Mouse (Mus musculus): ENCODE measurements around the gene Mettl7b. TPM values are rescaled to one million over a fixed set of nuclear protein-coding genes. Genes with fewer than 3 reads are reported as not detected.

The Mettl7b gene
- polyA plus RNA-seq, 1 experiment = not detected

DNA sequence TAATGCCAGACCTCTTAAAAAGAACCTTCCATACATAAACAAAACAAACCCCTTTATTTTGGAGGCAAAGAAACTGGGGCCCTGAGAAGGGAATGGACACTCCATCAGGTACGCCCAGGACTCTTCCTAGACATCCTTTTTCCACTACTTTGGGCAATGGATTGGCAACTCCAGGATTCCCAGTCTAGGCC, 38.1 kb downstream of the Mettl7b start, which contains the start of gene Rdh5:
Rdh5 (minus strand) TSS at position 67 of the 191 bp plus-strand sequence.
- peak within 1 kb of the TSS; percentile 85 for H3K4me3 ChIP-seq (ENCODE audit: insufficient read depth, low read depth, low read length)
- 11% methylated on average over 1 of the region's 1 CpGs for WGBS
- TF ChIP-seq POLR2A (IDR thresholded peaks at IDR 0.05; ENCODE audit: insufficient read depth, low read depth, low read length) = no peak
- TF ChIP-seq CTCF (IDR thresholded peaks at IDR 0.05; ENCODE audit: insufficient read depth, low read depth, low read length) = no peak
- H3K27ac ChIP-seq (ENCODE audit: insufficient read depth, low read depth, low read length) = peak within 1 kb of the TSS; percentile 95
- H3K4me1 ChIP-seq (ENCODE audit: control insufficient read depth, insufficient read depth, low read length) = peaks cover 24% of the 10 kb centered on the region

- TF ChIP-seq CTCF (IDR thresholded peaks at IDR 0.05; ENCODE audit: insufficient read depth, low read depth, low read length) = no peak
- TF ChIP-seq POLR2A (IDR thresholded peaks at IDR 0.05; ENCODE audit: insufficient read depth, low read depth, low read length) = no peak
- WGBS = 57% methylated on average over 16 of the region's 16 CpGs
- Histone ChIP-seq H3K27ac (ENCODE audit: insufficient read depth, low read depth, low read length) (0 out of 2 replicates have a peak overlapping the region, but pooled peaks have one; percentile 34), H3K4me1 (ENCODE audit: control insufficient read depth, insufficient read depth, low read length) (peaks cover 24% of the 10 kb centered on the region), H3K4me3 (ENCODE audit: insufficient read depth, low read depth, low read length) (no peak overlapping the region)
These were observed 38.6 kb downstream of the Mettl7b start for GRCm38 (mm10) chr10:128921883-128922821.

DNA sequence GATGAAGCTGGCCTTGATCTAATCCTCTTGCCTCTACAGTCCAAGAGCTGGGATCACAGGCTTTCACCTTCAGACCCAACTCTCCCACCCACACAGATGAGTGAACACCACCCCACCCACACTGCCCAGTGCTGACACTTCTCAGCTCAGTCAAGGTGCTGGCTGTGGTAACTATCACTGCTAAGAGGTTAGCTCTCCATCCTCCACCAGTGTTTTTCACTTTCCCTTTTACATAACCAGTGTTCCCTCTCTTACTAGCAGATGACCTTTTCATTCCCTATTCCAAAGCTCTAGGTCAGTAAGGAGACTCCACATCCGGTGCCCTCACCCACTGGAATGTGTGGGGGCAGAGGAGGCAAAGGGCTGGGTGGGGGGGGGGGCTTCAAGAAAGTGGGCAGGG, 39.5 kb downstream of the Mettl7b start:
- H3K4me1 ChIP-seq (ENCODE audit: control insufficient read depth, insufficient read depth, low read length) = peaks cover 24% of the 10 kb centered on the region
- H3K27ac ChIP-seq (ENCODE audit: insufficient read depth, low read depth, low read length) = no peak overlapping the region
- no peak for TF ChIP-seq POLR2A (IDR thresholded peaks at IDR 0.05; ENCODE audit: insufficient read depth, low read depth, low read length)
- TF ChIP-seq CTCF (IDR thresholded peaks at IDR 0.05; ENCODE audit: insufficient read depth, low read depth, low read length) = no peak
- H3K4me3 ChIP-seq (ENCODE audit: insufficient read depth, low read depth, low read length) = no peak overlapping the region
- WGBS = 50% methylated on average over 1 of the region's 1 CpGs

GRCm38 (mm10) chr10:128920736-128921161, 40.0 kb downstream of the Mettl7b start:
- no peak overlapping the region for H3K27ac ChIP-seq (ENCODE audit: insufficient read depth, low read depth, low read length)
- 67% methylated on average over 3 of the region's 3 CpGs for WGBS
- TF ChIP-seq POLR2A (IDR thresholded peaks at IDR 0.05; ENCODE audit: insufficient read depth, low read depth, low read length) (no peak), CTCF (IDR thresholded peaks at IDR 0.05; ENCODE audit: insufficient read depth, low read depth, low read length) (no peak)
- H3K4me3 ChIP-seq (ENCODE audit: insufficient read depth, low read depth, low read length) = no peak overlapping the region
- H3K4me1 ChIP-seq (ENCODE audit: control insufficient read depth, insufficient read depth, low read length) = peaks cover 24% of the 10 kb centered on the region

- peaks cover 24% of the 10 kb centered on the region for H3K4me1 ChIP-seq (ENCODE audit: control insufficient read depth, insufficient read depth, low read length)
- 78% methylated on average over 7 of the region's 7 CpGs for WGBS
- H3K4me3 ChIP-seq (ENCODE audit: insufficient read depth, low read depth, low read length) = no peak overlapping the region
- no peak for TF ChIP-seq CTCF (IDR thresholded peaks at IDR 0.05; ENCODE audit: insufficient read depth, low read depth, low read length)
- H3K27ac ChIP-seq (ENCODE audit: insufficient read depth, low read depth, low read length) = no peak overlapping the region
These were observed 40.8 kb downstream of the Mettl7b start for GRCm38 (mm10) chr10:128919966-128920365.

DNA sequence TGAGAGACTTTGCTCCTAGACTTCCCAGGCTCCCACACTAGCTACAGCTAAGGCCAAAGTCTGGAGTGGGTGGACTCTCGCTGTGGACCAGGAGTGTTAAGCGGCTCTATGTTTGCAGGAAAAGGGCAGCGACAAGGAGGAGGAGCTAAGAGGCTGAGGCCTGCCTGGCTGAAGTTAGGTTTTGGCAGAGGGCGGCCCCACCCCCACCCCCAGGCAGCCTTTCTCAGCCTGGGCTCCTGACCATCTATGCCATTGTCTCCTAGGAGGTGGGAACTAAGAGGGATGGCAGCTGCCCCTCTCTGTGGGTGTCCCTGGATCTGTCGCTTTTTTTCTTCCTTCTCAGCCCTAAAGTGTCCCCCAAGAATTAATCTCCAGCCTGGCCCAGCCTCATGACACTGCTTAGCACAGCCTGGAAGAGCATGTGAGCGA, 41.6 kb downstream of the Mettl7b start:
- 41% methylated on average over 6 of the region's 6 CpGs for WGBS
- TF ChIP-seq POLR2A (IDR thresholded peaks at IDR 0.05; ENCODE audit: insufficient read depth, low read depth, low read length) (no peak), CTCF (IDR thresholded peaks at IDR 0.05; ENCODE audit: insufficient read depth, low read depth, low read length) (no peak)
- Histone ChIP-seq H3K4me3 (ENCODE audit: insufficient read depth, low read depth, low read length) (no peak overlapping the region), H3K27ac (ENCODE audit: insufficient read depth, low read depth, low read length) (peak overlapping the region; percentile 15; the same call in 1 of the 2 replicates), H3K4me1 (ENCODE audit: control insufficient read depth, insufficient read depth, low read length) (peaks cover 24% of the 10 kb centered on the region)

DNA sequence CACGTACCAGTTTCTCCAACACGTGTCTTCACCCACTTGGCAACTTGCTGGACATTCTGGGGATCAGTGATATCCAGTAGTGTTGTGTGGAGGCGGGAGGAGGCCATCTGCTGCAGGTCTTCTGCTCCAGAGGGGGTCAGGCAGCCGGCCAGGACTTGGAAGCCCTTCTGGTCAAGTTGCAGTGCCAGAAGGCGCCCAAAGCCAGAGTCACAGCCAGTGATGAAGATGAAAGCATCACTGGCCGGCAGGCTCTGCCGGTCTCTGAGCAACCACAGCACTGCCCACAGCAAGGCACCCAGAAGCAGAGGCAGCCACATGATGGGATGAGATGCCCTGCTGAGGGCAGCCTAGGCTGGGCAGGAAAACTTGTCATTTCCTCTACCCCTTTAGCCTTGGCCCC, 42.5 kb downstream of the Mettl7b start:
- TF ChIP-seq CTCF (IDR thresholded peaks at IDR 0.05; ENCODE audit: insufficient read depth, low read depth, low read length) (no peak), POLR2A (IDR thresholded peaks at IDR 0.05; ENCODE audit: insufficient read depth, low read depth, low read length) (no peak)
- WGBS = 43% methylated on average over 7 of the region's 7 CpGs
- Histone ChIP-seq H3K27ac (ENCODE audit: insufficient read depth, low read depth, low read length) (no peak overlapping the region), H3K4me1 (ENCODE audit: control insufficient read depth, insufficient read depth, low read length) (peaks cover 28% of the 10 kb centered on the region), H3K4me3 (ENCODE audit: insufficient read depth, low read depth, low read length) (no peak overlapping the region)

- H3K27ac ChIP-seq (ENCODE audit: insufficient read depth, low read depth, low read length) = no peak overlapping the region
- TF ChIP-seq POLR2A (IDR thresholded peaks at IDR 0.05; ENCODE audit: insufficient read depth, low read depth, low read length) (no peak), CTCF (IDR thresholded peaks at IDR 0.05; ENCODE audit: insufficient read depth, low read depth, low read length) (no peak)
- H3K4me3 ChIP-seq (ENCODE audit: insufficient read depth, low read depth, low read length) = no peak overlapping the region
- H3K4me1 ChIP-seq (ENCODE audit: control insufficient read depth, insufficient read depth, low read length) = peaks cover 29% of the 10 kb centered on the region
- 91% methylated on average over 6 of the region's 6 CpGs for WGBS
These were observed 43.4 kb downstream of the Mettl7b start for GRCm38 (mm10) chr10:128917400-128917799.

DNA sequence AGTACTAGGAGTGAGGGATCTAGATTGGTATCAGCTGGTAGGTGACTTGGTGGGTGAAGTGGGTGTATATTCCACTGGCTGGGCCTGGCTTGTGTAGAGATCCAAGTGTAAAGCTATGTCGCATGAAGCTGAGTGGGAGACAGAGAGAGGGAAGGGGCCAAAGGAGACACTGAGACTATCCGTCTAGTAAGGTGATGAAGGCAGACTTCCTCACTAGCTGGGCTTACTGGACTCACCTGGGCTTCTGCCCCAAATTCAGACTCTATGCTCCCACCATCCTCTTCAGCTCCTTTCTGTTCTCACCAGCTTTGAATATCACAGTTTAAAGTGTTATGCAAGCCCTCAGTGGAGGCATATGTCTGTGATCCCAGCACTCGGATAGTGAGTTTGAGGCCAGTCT, 44.1 kb downstream of the Mettl7b start:
- 93% methylated on average over 3 of the region's 3 CpGs for WGBS
- Histone ChIP-seq H3K27ac (ENCODE audit: insufficient read depth, low read depth, low read length) (no peak overlapping the region), H3K4me1 (ENCODE audit: control insufficient read depth, insufficient read depth, low read length) (peaks cover 26% of the 10 kb centered on the region), H3K4me3 (ENCODE audit: insufficient read depth, low read depth, low read length) (no peak overlapping the region)
- TF ChIP-seq POLR2A (IDR thresholded peaks at IDR 0.05; ENCODE audit: insufficient read depth, low read depth, low read length) (no peak), CTCF (IDR thresholded peaks at IDR 0.05; ENCODE audit: insufficient read depth, low read depth, low read length) (no peak)
